Mouse (Mus musculus): ENCODE results near the gene Mbtps1.

The Mbtps1 gene

GRCm38 (mm10) chr8:119501598-119501997 is 56.9 kb downstream of the Mbtps1 start, which contains the start of gene Slc38a8:
Gene Slc38a8 (minus strand): TSS chr8:119501698.
- DNase-seq = no peak

- DNase-seq = no peak
These were observed 58.7 kb downstream of the Mbtps1 start for GRCm38 (mm10) chr8:119499836-119500235.

GRCm38 (mm10) chr8:119496848-119497247 is 61.7 kb downstream of the Mbtps1 start:
- DNase-seq = peak; percentile 48

GRCm38 (mm10) chr8:119487093-119487492 is 71.4 kb downstream of the Mbtps1 start:
- DNase-seq = no peak

GRCm38 (mm10) chr8:119484145-119484896 is 74.2 kb downstream of the Mbtps1 start:
- DNase-seq = no peak

- no peak for DNase-seq
These were observed 79.9 kb downstream of the Mbtps1 start for GRCm38 (mm10) chr8:119478684-119479083.

- DNase-seq = peak; percentile 54 to 65
These were observed 90.4 kb downstream of the Mbtps1 start for GRCm38 (mm10) chr8:119468091-119468490.

GRCm38 (mm10) chr8:119466794-119467193 is 91.7 kb downstream of the Mbtps1 start:
- DNase-seq = peak; percentile 52 to 55

GRCm38 (mm10) chr8:119466105-119466504 is 92.4 kb downstream of the Mbtps1 start:
- peak; percentile 42 to 48 for DNase-seq

- DNase-seq = no peak
These were observed 94.8 kb downstream of the Mbtps1 start for GRCm38 (mm10) chr8:119463709-119464108.

GRCm38 (mm10) chr8:119461356-119461755 is 97.2 kb downstream of the Mbtps1 start:
- peak; percentile 64 to 72 for DNase-seq

GRCm38 (mm10) chr8:119459724-119460123 is 98.8 kb downstream of the Mbtps1 start:
- peak; percentile 63 to 64 for DNase-seq
